Mouse (Mus musculus) liver, embryonic 14.5 days (tissue): ENCODE results near the gene Car6.

ENCODE experiments used
- CTCF ChIP-seq: IDR thresholded peaks from 2 replicates; pipeline ENCODE4 v1.5.1; 2016; ENCODE audit warnings: antibody characterized with exemption, low read depth, control low read depth
- EP300 ChIP-seq: IDR thresholded peaks from 2 replicates; pipeline ENCODE4 v1.6.1; 2016; ENCODE audit warnings: antibody characterized with exemption, low read depth

DNA sequence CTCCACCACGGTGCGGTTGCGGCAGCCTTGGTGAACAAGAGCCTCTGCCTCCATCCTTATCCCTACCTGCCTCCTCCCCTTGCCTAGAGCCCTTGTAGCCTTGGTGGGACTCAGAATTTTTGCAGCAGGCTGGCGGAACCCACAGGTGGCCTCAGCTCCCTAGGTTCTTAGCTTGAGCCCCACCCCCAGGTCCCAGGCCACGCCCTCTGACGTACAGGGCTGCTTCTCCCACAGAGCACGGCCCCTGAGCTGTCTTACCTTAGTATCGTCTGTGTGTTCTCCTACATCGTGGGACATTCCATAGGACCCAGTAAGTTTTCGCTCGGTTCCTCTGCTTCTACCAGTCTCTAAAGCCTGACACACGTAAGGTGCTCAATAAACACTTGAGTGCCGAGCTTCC, 36.3 kb downstream of the Car6 start:
- no peak for TF ChIP-seq EP300
- TF ChIP-seq CTCF: no peak
